Mouse (Mus musculus): ENCODE measurements at regions not wholly inside any gene's neighbourhood (a gene's known extent, or its start where the extent isn't known, plus 50 kb on each side); places are given as distances from the start of the nearest gene placed in this dataset.

DNA sequence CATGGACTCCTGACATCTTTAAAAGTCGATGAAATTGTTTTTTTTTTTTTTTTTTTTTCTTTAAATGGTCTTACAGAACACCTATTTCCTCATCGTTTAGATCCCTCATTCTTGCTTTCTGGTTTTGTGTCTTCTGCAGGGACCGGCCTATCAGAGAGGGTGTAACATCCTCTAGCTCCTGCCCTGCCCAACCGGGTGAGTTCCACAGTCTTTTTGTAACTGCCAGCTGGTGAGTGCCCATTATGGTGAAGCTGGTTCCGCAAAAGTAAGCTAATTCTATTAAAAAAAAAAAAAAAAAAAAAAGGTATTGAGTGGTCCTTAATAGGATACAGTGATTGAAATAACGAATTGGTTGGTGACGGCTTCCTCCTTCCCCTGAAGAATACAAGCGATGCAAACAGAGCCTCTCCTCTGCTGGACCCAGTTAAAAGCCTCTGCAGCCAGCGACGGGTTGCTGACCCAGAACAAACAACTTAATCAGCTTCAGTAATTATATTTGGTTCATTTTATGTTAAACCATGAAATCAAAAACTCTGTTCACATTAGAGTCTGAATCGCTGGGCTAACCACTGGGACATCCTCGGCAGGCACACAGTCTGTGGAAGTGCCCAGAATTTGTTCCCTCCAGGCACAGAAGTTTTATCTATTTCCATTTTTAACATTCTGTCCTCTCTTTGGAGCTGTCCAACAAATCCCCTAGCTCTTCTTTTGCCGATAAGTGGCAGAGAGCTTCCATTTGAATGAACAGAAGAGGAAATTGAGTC is 126.9 kb upstream of the Pabpc6 start:
- no peak for TF ChIP-seq CTCF (conservative IDR thresholded peaks at IDR 0.05; ENCODE audit: low read length)
- TF ChIP-seq POU5F1 (IDR thresholded peaks at IDR 0.05; ENCODE audit: borderline replicate concordance, low read length), result no peak
- no peak for TF ChIP-seq NANOG (IDR thresholded peaks at IDR 0.05; ENCODE audit: borderline replicate concordance, low read length)
